Mouse (Mus musculus): ENCODE data around the gene Pla2g5.

DNA sequence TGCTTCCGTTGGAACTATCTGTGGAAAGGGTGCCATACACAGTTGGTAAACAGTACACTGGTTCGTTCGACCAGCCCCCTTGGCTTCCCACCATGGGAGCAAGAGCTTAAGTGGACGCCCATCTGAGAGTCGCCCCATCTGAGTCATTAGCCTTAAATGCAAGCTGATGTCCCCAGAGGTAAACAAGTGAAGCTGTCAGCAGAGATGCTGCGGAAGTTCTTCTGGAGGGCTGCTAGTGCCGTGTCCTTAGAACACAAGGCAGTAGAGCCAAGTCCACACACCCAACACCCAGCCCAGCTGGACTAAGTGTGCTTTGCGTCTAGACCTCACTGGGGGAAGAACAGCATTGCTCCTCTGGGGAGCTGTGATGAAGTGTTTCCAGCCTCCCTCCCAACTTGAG, 26.4 kb upstream of the Pla2g5 start:
- TF ChIP-seq CTCF (IDR thresholded peaks at IDR 0.05; ENCODE audit: low read depth), result no peak
- no peak for TF ChIP-seq EP300 (IDR thresholded peaks at IDR 0.05; ENCODE audit: low read depth)

All from liver, embryonic 14.5 days (tissue).